Mouse (Mus musculus) cerebellum, adult 9-10 months (tissue): ENCODE measurements around the gene Nrg3.
"Not testable (repeated sequence)": the region's sequence is repeated elsewhere in the genome, so short reads cannot be mapped to it uniquely, and the experiment has no call there.

ENCODE experiments used
- DNase-seq: peaks from one replicate; pipeline ENCODE4 v3.0.0; 2022

Gene Nrg3

DNA sequence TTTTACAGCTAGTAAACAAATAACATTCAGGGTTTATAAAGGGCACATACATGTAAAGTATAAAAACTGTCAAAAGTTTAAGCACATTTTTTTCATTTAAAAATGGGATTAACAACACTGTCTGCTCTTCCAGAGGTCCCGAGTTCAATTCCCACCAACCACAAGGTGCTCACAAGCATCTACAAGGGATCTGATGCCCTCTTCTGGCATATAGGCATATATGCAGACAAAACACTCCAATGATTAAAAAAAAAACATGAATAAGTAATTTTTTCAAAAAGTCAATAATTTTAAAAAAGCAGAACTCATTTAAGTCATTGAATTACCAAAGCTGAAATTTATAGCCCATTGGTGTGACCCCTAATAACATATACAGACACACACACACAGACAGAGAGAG lies 878.6 kb downstream of the Nrg3 start:
- DNase-seq = no peak

DNA sequence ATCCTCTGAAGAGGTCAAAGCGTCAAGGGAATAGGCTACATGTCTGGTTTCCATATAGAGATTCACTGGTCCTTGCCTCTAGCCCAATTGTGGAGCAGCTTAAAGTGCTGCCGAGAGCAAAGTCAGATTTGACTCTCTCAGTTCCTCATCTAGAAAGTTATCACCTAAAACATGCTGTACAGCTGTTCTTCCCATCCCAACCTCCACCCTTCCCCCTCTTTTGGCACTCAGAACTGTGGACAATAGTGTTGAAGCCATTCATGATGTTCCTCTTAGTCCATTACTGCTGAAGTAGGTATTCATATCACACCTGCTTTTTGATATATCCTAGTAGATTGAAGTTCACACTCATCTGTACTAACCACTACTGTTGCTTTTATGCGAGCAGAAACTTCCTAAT lies 896.1 kb downstream of the Nrg3 start:
- DNase-seq = no peak

DNA sequence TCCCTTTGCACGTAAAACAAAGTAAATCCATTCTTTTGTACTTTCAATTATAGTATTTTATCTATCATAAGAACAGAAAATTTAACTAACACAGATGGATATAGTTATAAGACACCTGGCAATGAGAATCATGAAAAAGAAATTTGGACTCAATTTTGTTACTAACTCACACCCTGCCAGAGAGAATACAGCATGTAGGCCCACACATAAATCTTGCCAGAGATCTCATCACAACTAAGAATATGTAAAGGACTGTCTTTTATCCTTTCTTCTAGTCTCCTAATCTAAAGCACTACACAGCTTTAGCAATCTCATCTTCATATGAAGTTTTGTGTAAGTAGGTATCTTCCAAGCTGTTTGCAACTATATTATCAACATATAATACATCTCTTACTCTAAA lies 904.7 kb downstream of the Nrg3 start:
- no peak for DNase-seq

DNA sequence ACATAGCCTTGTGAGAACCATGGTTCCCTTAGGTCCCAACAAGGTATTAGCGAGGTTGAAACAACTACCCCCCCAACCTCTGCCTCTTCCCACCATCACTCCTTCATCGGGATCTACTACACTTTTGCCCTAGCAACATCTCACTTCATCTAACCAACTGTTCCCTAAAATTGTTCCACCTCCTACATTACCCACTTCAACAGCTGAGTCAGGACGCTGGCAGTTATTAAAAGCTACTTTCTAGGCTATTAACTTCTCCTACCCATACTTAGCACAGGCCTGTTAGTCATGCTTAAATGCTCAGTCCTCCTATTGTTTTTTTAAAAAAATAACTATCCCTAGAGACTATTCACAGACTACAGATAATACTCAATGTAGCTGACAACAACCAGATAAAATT lies 906.7 kb downstream of the Nrg3 start:
- no peak for DNase-seq

DNA sequence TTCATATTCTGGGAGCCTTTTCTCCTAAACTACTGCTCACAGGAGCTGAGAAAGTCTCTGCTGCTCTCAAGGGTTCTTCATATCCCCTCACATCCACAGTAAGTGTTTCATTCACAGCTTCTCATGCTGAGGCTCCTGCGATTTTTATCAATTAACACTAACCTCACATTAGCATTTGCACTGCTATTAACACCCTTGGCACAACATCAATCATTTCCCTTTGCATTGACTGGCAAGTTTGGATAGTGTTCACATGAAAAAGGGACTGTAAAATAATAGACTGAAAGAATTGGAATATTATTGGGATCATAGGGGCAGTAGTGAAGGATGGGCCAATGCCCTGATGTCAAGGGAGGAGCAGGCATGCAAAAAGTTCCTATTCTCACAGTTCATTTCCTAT lies 918.3 kb downstream of the Nrg3 start:
- no peak for DNase-seq

DNA sequence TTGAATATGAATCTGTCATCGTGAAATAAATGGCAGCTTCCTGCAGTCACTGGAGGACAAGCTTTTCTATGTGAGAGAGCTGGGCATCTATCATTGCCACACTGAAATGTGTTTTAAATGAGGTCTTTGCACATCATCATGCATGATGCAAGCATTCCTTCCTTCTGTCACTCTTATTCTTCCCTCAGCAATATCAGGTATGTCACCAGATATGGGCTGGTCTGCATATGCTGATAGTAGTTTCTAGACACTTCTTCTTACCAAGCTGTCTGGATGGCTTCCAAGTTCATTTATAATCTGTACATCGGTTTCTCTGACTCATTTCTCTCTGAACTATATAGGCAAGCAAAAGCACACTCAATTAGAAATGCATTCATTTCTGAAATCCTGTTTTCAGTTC lies 925.6 kb downstream of the Nrg3 start:
- no peak for DNase-seq

DNA sequence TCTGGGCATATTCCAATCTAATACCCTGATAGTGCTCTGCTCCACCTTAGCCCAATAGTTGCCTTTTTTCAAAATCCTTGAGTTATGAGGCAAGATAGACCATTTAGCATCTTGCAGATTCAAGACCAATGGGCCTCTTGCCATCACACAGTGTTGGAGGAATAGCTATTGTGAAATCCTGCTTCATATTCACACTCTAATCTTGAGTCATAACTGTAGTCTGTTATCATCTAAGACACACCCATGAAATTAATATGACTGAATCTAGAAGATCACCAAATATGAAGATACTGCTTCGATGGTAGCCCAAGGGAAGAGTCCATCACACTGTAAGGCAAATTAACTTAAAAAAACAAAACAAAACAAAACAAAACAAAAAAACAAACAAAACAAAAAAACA lies 937.7 kb downstream of the Nrg3 start:
- no peak for DNase-seq

DNA sequence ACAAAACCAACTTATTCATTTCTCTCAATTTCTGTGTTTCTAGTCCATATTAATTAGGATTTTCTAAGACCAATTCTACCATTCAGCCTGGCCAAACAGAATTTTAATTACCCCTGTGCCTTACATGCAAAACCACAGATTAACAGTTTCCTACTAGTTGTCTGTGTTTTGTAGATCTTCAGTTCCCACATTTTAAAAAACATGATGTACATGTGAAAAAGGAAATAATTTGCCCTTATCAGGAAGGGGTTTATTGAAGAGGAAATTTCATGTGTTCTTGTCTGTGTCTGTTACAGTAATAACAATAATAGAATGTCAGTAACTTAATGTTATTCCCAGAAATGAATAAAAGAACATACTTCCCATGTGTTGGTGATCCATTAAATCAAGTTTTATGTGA lies 939.4 kb downstream of the Nrg3 start:
- DNase-seq = no peak

DNA sequence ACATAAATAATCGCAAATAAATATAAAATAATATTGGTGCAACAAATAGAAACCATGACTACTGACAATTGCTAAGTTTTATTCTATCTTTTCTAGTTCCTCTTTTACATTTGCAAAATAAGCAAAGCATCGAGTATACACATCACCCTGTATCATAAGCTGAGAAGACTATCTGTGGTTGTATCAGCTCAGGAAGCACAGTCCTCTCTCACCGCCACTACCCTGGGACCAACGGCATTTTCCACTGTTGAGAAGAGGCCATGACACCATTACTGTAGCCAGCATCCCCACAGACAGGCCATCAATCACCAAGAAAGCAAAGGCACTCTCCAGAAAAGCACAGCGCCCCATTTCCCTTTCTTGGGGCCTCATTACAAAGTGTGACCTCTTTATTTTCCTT lies 956.7 kb downstream of the Nrg3 start:
- DNase-seq = no peak

DNA sequence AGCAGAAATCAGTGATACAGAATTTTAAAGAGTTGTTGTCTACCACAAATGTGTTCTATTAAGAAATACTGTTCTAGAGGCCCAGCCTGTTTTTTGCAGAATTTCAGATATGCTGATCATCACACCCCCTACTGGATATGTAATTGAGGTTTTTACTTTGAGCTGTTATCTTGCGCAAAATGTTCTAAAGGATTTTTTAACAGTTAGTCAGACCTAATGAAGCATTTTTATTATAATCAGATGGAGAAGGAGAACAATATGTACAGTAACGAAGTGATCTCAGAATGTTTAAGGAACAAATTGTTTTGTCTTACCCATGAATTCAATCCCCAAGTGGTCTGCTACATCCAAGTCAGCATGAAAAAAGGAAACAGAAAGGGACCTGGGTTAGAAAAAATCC lies 963.9 kb downstream of the Nrg3 start:
- DNase-seq = no peak

DNA sequence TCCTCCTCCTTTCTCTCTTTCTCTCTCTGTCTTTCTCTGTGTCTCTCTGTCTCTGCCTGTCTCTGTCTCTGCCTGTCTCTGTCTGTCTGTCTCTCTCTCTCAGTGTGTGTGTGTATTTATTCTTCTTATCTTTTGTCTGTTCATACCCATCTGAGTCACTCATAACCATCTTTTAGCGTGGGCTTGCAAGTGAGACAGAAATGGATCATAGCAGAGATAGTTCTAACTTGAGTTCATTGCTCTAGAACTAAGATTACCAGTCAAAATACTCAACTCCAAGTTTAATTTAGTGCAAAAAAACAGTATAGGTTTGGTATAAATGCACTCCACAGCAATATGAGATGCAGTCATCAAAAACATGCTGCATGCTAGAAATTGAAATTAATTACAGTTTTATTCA lies 977.9 kb downstream of the Nrg3 start:
- DNase-seq = no peak

DNA sequence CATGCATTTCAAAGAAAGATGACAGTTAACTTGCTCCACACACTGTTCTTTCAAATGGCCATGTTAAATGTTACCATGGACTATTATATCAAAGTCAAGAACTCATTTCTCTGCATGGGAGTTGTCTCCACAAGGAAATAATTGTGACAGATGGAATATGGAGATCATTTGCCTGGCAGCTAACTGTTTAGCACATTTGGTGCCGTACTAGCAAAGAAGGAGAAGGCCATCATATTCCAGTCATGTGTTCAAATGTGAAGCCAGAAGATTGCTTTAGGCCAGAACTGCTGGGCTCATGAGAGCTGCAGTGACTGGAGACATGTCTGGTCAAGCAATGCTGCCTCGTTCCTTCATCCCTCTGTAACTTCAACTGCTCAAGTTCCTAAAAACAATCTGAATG lies 1025.8 kb downstream of the Nrg3 start:
- DNase-seq = no peak

DNA sequence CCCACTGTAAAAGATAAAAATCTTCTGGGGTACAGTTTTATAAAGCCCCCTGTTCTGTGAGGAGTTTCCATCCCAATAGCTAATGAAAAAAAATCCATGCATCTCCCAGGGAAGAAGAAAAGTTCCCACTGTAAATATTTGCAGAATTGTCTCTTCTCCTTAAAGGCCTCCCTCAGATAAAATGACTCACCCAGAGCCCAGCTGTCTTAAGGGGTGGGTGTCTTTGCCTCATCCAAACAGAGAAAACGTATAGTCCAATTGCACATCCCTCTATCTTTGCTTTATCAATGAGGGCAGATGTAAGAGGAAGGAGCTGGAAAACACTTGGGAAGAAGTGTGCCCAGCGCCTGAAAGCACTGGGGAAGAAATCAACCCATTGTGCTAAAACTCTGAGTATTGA lies 1028.1 kb downstream of the Nrg3 start:
- no peak for DNase-seq

DNA sequence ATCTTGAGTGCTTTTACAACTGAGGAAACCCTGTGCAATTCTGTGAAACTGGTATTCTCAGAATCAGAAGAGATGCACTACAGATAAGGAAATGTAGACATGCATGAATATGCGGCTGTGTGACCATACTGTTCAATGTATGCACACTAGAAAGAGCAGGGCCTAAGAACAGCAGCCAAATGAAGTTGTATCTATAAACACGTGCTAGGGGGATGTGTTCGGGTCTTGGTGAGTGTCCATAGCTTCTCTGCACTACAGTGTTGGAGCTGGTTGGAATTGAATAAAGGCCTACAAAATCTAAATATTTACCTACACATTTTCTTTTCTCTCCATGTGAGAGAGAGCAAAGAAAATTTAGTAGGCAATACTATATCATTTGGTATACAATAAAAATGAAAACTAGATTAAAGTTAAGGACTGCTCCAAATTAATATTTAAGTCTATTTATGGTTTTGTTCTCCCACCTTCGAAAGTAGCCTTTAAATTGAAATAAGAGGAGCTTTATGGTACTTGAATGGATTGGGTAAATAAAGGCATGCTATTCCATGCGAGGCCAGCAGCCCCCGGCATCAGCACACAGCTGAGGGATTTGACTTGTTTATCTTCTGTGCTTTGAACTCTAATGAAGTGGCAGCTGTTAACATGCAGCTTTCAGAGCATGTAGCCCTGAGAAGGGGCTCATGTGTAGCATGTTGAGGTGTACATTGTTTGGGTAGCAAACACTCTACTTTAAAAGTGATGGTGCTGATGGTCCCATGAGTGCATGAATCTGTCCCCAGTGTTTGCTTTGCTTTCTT lies 1038.9 kb downstream of the Nrg3 start:
- no peak for DNase-seq

DNA sequence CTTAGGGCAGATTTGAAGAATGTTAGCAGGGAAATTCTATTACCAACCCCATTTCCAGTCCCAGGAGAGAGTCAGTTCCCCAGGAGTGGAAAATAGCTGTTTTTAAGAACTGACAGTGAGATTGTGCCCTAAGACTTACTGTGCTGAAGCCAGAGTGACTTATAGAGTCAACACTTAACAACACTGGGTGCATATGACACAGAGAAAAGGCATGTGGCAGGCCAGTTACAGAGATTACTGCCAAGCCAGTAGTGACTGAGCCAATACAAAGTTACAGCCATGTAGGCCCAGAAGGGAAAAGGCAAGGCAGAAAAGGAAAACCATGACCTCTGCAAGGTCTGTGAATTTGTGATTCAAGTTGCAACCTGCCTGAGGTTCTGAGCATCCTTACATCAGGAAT lies 1098.2 kb downstream of the Nrg3 start:
- no peak for DNase-seq

DNA sequence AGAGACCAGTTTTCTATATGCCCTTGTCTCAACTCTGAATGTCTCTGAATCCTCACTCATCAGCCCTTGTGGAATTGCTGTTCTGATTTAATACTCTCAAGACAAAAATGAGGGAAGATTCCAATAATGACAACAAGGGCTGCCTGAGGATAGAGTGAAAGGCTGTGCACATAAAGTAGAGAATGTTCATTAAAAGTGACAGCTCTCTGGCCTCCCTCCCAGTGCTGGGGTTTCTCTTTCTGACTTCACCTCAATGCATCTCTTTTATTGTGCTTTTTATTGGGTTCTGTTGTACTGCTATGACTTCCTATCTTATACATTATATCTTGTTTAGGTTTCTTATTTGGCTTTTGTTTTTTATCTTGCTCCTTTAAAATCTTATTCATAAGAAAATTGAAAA lies 1131.9 kb downstream of the Nrg3 start:
- no peak for DNase-seq

DNA sequence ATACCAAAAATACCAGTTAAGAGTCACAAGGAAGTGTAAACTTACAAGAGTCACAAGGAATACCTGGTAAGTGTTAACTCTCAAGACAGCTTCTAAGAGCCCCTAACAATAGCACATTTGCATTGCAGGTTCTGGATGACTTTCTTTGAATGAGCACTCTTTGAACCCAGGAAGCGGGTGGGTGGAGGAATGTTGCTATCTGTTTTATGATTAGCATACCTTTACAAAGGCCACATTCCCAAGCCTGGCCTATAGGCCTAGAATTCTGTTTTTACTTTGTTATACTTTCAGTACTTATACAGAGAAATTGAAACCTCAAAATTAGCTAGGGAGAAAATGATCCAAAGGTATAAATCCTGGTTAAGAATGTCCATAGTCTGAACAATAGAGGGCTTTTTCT lies 1150.0 kb downstream of the Nrg3 start:
- not testable (repeated sequence) for DNase-seq

DNA sequence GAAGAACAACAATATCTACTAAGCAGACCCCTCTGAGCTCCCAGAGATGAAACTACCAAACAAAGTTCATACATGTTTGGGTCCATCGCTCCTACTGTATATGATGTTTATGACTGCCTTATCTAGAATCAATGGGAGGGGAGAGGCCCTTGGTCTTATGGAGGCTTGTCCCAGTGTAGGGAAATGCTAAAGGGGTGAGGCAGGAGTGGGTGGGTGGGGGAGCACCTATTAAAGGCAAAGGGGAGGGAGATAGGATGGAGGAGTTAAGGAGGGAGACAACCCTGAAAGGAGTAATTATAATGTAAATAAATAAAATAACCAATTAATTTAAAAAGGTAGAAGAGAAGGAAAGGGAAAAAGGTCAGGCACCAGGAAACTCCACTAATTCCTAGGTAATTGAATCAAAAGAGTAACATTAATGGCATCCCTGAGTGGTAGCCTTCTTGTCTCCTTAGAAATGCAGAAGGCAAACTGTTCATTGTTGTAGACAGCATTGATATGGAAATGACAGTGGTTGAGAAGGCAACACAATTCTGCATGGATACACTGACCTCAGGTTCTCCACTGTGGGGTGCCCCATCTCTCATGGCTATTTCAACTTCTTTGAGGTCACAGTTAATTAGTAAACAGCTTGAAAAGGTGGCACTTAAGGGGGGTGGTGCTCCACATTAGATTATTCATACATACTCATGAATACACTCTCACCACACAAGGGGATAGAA lies 1152.1 kb downstream of the Nrg3 start:
- DNase-seq = no peak
